Mouse (Mus musculus) liver, postnatal 0 days (tissue): ENCODE data around the gene Gm44596. TPM values are rescaled to one million over a fixed set of nuclear protein-coding genes. Genes with fewer than 3 reads are reported as not detected.
"Not testable (repeated sequence)": the region's sequence is repeated elsewhere in the genome, so short reads cannot be mapped to it uniquely, and the experiment has no call there.

Experiments used
- ATAC-seq: fragments of 200-750 bp; cut with Nextera tagmentation; 2 replicates; pipeline ENCODE4 v1.8.0; 2017; ENCODE audit warnings: mild to moderate bottlenecking, moderate library complexity
- DNase-seq: peaks from one replicate; pipeline ENCODE4 v3.0.0-alpha.2; 2016
- H3K27ac ChIP-seq: fragments of 300-500 bp; sonication (generic); 2 replicates; pipeline ENCODE4 v1.5.1; 2014; ENCODE audit warnings: antibody characterized with exemption, moderate library complexity, mild to moderate bottlenecking, low read depth
- H3K27me3 ChIP-seq: fragments of 300-500 bp; sonication (generic); 2 replicates; pipeline ENCODE4 v1.6.1; 2014; ENCODE audit warnings: low read length, control low read depth, mixed read lengths; ENCODE audit not compliant: insufficient read depth
- H3K36me3 ChIP-seq: fragments of 300-500 bp; sonication (generic); replicated peaks from 2 replicates; pipeline ENCODE4 v1.6.1; 2014; ENCODE audit warnings: mild to moderate bottlenecking, control low read depth, low read length, moderate library complexity, mixed read lengths; ENCODE audit not compliant: insufficient read depth
- H3K4me1 ChIP-seq: fragments of 300-500 bp; sonication (generic); 2 replicates; pipeline ENCODE4 v1.6.1; 2014; ENCODE audit warnings: antibody characterized with exemption, mild to moderate bottlenecking, control low read depth; ENCODE audit not compliant: insufficient read depth
- H3K4me2 ChIP-seq: fragments of 300-500 bp; sonication (generic); 2 replicates; pipeline ENCODE4 v1.6.1; 2014; ENCODE audit warnings: low read depth, mild to moderate bottlenecking, low read length, moderate library complexity, mixed read lengths
- H3K4me3 ChIP-seq: fragments of 300-500 bp; sonication (generic); 2 replicates; pipeline ENCODE4 v1.5.1; 2014; ENCODE audit warnings: low read depth, low read length
- H3K9ac ChIP-seq: fragments of 300-500 bp; sonication (generic); replicated peaks from 2 replicates; pipeline ENCODE4 v1.6.1; 2014; ENCODE audit warnings: mild to moderate bottlenecking, moderate library complexity
- H3K9me3 ChIP-seq: fragments of 300-500 bp; sonication (generic); 2 replicates; pipeline ENCODE4 v1.6.1; 2016; ENCODE audit warnings: mild to moderate bottlenecking, control low read depth, low read length, mixed read lengths
- CTCF ChIP-seq: sonication (generic); IDR thresholded peaks from 2 replicates; pipeline ENCODE4 v1.5.1; 2016; ENCODE audit warnings: antibody characterized with exemption, low read depth
- EP300 ChIP-seq: IDR thresholded peaks from 2 replicates; pipeline ENCODE4 v1.6.1; 2016; ENCODE audit warnings: antibody characterized with exemption, low read depth, mild to moderate bottlenecking
- WGBS: fragments of 180-500 bp; shearing (Covaris S2); extraction: QIAGEN DNeasy Blood & Tissue Kit; methylation state at CpG from one replicate; pipeline ENCODE4 v1.1.7; 2014; ENCODE audit not compliant: insufficient replicate concordance; 5-methylcytosine and 5-hydroxymethylcytosine counted together
- polyA plus RNA-seq: library from polyadenylated mRNA; unstranded; fragments of >200 nt; fragmentation: Nextera tagmentation; extraction: Ambion mirVana; gene quantifications from 2 replicates; pipeline ENCODE4 v1.2.1, GENCODE M21; 2015

Gene Gm44596
- polyA plus RNA-seq, 1 experiment from 2014 or later: not detected

DNA sequence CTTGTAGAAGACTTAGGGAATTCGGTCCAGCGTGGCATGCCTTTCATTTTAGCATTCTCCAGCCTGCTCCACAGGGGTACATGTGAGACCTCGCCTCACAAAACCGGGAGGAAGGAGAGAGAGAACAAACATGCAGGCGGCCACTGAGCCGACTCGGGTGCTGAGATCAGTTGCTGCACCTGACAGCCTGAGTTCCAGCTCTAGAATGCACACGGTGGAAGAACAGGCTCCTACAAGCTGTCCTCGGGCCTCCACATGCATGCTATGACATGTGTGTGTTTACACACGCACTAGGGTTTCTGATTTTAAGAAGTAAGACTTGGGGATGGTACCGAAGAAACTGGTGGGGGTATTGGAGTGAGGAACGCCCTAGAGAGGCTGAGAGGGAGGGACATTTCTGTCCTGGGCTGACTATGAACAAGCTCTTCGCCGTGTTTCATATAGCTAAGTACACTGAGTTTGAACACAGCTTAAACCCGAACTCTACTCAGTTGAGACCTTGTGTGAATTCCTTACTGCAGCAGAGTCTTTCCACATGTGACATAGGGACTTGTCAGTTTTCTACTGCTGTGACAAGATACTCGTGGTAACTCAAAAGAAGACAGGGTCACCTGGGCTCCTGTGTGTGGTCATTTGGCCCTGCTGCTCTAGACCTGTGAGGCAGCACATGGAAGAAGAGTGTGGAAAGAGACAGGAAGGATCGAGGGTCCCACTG, 1.2 kb downstream of the Gm44596 start:
- no peaks in the 10 kb centered on the region for H3K27me3 ChIP-seq
- H3K36me3 ChIP-seq: peaks cover 27% of the 10 kb centered on the region
- no peak overlapping the region for H3K27ac ChIP-seq
- TF ChIP-seq CTCF (no peak), EP300 (no peak)
- DNase-seq (no peak), ATAC-seq (no peak)
- H3K4me2 ChIP-seq: no peak overlapping the region
- H3K4me3 ChIP-seq: no peak overlapping the region
- 84% methylated on average over 17 of the region's 17 CpGs for WGBS
- no peaks in the 10 kb centered on the region for H3K9me3 ChIP-seq
- no peaks in the 10 kb centered on the region for H3K4me1 ChIP-seq
- H3K9ac ChIP-seq: no peak overlapping the region

DNA sequence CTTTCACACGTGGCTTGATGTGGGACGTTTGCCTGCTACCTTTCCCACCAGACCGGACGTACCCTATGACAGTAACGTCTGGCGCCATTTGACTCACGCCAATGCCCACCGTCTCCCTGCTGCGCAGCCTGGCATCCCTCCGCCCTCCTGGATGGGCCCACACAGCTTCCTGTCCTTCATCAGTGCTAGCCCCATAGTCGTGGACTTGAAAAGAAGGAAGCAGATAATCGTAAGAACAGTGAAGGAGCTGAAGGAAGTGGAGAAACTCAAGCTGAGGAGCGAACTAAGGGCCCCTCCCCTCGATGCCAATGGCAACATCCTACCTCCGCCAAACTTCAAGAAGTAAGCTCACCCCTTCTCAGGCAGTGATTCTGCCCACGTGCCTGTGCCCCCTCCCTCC, 4.3 kb downstream of the Gm44596 start:
- Histone ChIP-seq H3K4me1 (no peaks in the 10 kb centered on the region), H3K4me3 (no peak overlapping the region), H3K27ac (no peak overlapping the region), H3K4me2 (no peak overlapping the region), H3K27me3 (no peaks in the 10 kb centered on the region), H3K9ac (no peak overlapping the region), H3K9me3 (no peaks in the 10 kb centered on the region), H3K36me3 (no peaks in the 10 kb centered on the region)
- DNase-seq (no peak), ATAC-seq (no peak)
- TF ChIP-seq CTCF (no peak), EP300 (no peak)
- 58% methylated on average over 16 of the region's 16 CpGs for WGBS

- 22% methylated on average over 1 of the region's 1 CpGs for WGBS
- not testable (repeated sequence) for H3K4me1 ChIP-seq, ATAC-seq, H3K27me3 ChIP-seq, H3K36me3 ChIP-seq, DNase-seq, H3K4me3 ChIP-seq, H3K27ac ChIP-seq, H3K4me2 ChIP-seq, H3K9ac ChIP-seq, H3K9me3 ChIP-seq
- TF ChIP-seq CTCF: peak; percentile 44
Measured at GRCm38 (mm10) chr6:128380594-128381167, 5.4 kb downstream of the Gm44596 start.

- 56% methylated on average over 3 of the region's 3 CpGs for WGBS
- Histone ChIP-seq H3K9ac (no peak overlapping the region), H3K27ac (no peak overlapping the region), H3K4me1 (no peaks in the 10 kb centered on the region), H3K4me3 (no peak overlapping the region), H3K9me3 (no peaks in the 10 kb centered on the region), H3K4me2 (no peak overlapping the region), H3K36me3 (no peaks in the 10 kb centered on the region), H3K27me3 (no peaks in the 10 kb centered on the region)
- TF ChIP-seq EP300 (no peak), CTCF (no peak)
- no peak for ATAC-seq
- no peak for DNase-seq
Measured at GRCm38 (mm10) chr6:128381254-128381653, 6.0 kb downstream of the Gm44596 start.

DNA sequence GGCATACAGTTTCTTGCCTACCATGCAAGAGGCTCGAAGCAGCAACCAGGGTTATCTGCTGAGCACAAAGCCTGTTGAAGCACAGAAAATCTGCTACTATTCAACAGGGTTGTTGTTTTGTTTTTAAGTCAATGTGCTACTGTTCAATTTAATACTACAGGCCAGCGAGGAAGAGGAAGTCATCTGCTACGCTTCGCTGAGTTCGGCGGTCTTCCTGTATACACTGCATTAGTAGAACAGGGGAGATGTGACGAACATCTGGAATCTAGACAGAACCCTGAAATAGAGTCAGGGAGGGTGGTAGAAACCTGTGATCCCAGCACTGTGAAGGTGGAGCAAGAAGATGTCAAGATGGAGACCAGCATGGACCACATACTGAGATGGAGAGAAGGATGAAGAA, 8.4 kb downstream of the Gm44596 start:
- no peak for DNase-seq
- H3K4me1 ChIP-seq: no peaks in the 10 kb centered on the region
- ATAC-seq: no peak
- TF ChIP-seq CTCF (no peak), EP300 (no peak)
- no peak overlapping the region for H3K4me3 ChIP-seq
- H3K36me3 ChIP-seq: no peaks in the 10 kb centered on the region
- no peak overlapping the region for H3K9ac ChIP-seq
- 44% methylated on average over 7 of the region's 7 CpGs for WGBS
- no peaks in the 10 kb centered on the region for H3K27me3 ChIP-seq
- no peaks in the 10 kb centered on the region for H3K9me3 ChIP-seq
- H3K27ac ChIP-seq: no peak overlapping the region
- no peak overlapping the region for H3K4me2 ChIP-seq

- H3K36me3 ChIP-seq: no peaks in the 10 kb centered on the region
- no peak overlapping the region for H3K27ac ChIP-seq
- no peak overlapping the region for H3K9ac ChIP-seq
- TF ChIP-seq EP300 (no peak), CTCF (no peak)
- no peak for DNase-seq
- H3K4me1 ChIP-seq: no peaks in the 10 kb centered on the region
- 69% methylated on average over 1 of the region's 1 CpGs for WGBS
- H3K9me3 ChIP-seq: no peaks in the 10 kb centered on the region
- no peaks in the 10 kb centered on the region for H3K27me3 ChIP-seq
- H3K4me2 ChIP-seq: no peak overlapping the region
- no peak overlapping the region for H3K4me3 ChIP-seq
- ATAC-seq: no peak
Measured at GRCm38 (mm10) chr6:128385026-128385425, 9.7 kb downstream of the Gm44596 start.
